Mouse (Mus musculus) embryonic facial prominence, embryonic 15.5 days (tissue): Measurements from ENCODE around the gene Dgka. TPM values are rescaled to one million over a fixed set of nuclear protein-coding genes. Genes with fewer than 3 reads are reported as not detected.

Experiments
- polyA plus RNA-seq: library from polyadenylated mRNA; unstranded; fragments of >200 nt; fragmentation: Nextera tagmentation; extraction: Ambion mirVana; gene quantifications from 2 replicates; pipeline ENCODE4 v1.2.1, GENCODE M21; 2015

Dgka gene
- polyA plus RNA-seq, 1 experiment from 2014 or later, result 26.5 TPM

Other genes starting within 250 kb of the Dgka start
- gene Myl6b, start 246.2 kb downstream of the Dgka start, polyA plus RNA-seq, result 5.0 and 6.9 TPM in 2 replicates
- gene Esyt1, start 219.0 kb downstream of the Dgka start, polyA plus RNA-seq, result 43.3 and 44.0 TPM in 2 replicates
- gene Zc3h10, start 197.1 kb downstream of the Dgka start, polyA plus RNA-seq, result 15.8 and 16.0 TPM in 2 replicates
- gene Rpl41, start 195.6 kb downstream of the Dgka start, polyA plus RNA-seq, result 4,202 and 4,259 TPM in 2 replicates
- gene Pa2g4, start 178.9 kb downstream of the Dgka start, polyA plus RNA-seq, result 186 and 189 TPM in 2 replicates
- 23.9 and 25.8 TPM in 2 replicates for gene Erbb3, start 155.2 kb downstream of the Dgka start, polyA plus RNA-seq
- 833 and 868 TPM in 2 replicates for gene Rps26, start 118.1 kb downstream of the Dgka start, polyA plus RNA-seq
- gene Ikzf4, start 98.9 kb downstream of the Dgka start, polyA plus RNA-seq, result 3.1 and 3.9 TPM in 2 replicates
- gene Suox, start 70.8 kb downstream of the Dgka start, polyA plus RNA-seq, result 19.3 and 20.9 TPM in 2 replicates
- 91.6 and 97.4 TPM in 2 replicates for gene Rab5b, start 48.6 kb downstream of the Dgka start, polyA plus RNA-seq
- 27.2 and 29.8 TPM in 2 replicates for gene Pmel, start 40.7 kb downstream of the Dgka start, polyA plus RNA-seq
- gene Cdk2, start 39.8 kb downstream of the Dgka start, polyA plus RNA-seq, result 105 TPM in 2 replicates
- gene Pym1, start 3.0 kb upstream of the Dgka start, polyA plus RNA-seq, result 37.7 and 38.5 TPM in 2 replicates
- gene Mmp19, start 46.1 kb upstream of the Dgka start, polyA plus RNA-seq, result 2.3 and 2.6 TPM in 2 replicates
- 62.5 and 64.7 TPM in 2 replicates for gene Dnajc14, start 59.2 kb upstream of the Dgka start, polyA plus RNA-seq
- gene Tmem198b, start 59.5 kb upstream of the Dgka start, polyA plus RNA-seq, result 25.4 and 28.1 TPM in 2 replicates
- gene Sarnp, start 72.5 kb upstream of the Dgka start, polyA plus RNA-seq, result 194 and 196 TPM in 2 replicates
- 58.2 and 61.7 TPM in 2 replicates for gene Ormdl2, start 76.8 kb upstream of the Dgka start, polyA plus RNA-seq
- gene Gdf11, start 146.9 kb upstream of the Dgka start, polyA plus RNA-seq, result 6.1 TPM in 2 replicates
- 1,010 and 1,093 TPM in 2 replicates for gene Cd63, start 156.1 kb upstream of the Dgka start, polyA plus RNA-seq
- gene Rdh5, start 178.0 kb upstream of the Dgka start, polyA plus RNA-seq, result 19.6 and 21.3 TPM in 2 replicates
- gene Bloc1s1, start 179.2 kb upstream of the Dgka start, polyA plus RNA-seq, result 224 and 226 TPM in 2 replicates
- gene Itga7, start 189.0 kb upstream of the Dgka start, polyA plus RNA-seq, result 14.3 and 16.5 TPM in 2 replicates
- 0.26 and 0.31 TPM in 2 replicates for gene Mettl7b, start 216.1 kb upstream of the Dgka start, polyA plus RNA-seq
- 0.05 TPM in 1 of 2 replicates, not detected in the other for gene Olfr9, start 244.6 kb upstream of the Dgka start, polyA plus RNA-seq